21 mouse cellular contexts compared by ENCODE assay signal in genomic region chr5:67296171-67296570, GRCm38 (mm10). TPM values are rescaled to one million over a fixed set of nuclear protein-coding genes. Genes with fewer than 3 reads are reported as not detected.
DNase-seq lines count a peak whose midpoint lies in the region; ATAC-seq and TF ChIP-seq lines count a peak whose summit lies in the region.
"Had no signal": no experiment of that assay in that cellular context is flagged by ENCODE, and none has a peak within 500 bp of the region (broad histone marks: within the 10 kb centered on the region; RNA-seq: fewer than 3 reads in every experiment).

No protein-coding gene starts in this region.

- no peak overlapping the region for H3K9ac ChIP-seq in liver, embryonic 12.5 days
- no peak overlapping the region for H3K9ac ChIP-seq in midbrain, embryonic 11.5 days (ENCODE audit: low read length)
- no peak overlapping the region for H3K9ac ChIP-seq in midbrain, embryonic 15.5 days
- H3K9ac ChIP-seq: embryonic facial prominence, embryonic 13.5 days; embryonic facial prominence, embryonic 15.5 days; forebrain, embryonic 12.5 days had no signal

- H3K36me3 ChIP-seq in kidney, adult 2 months (ENCODE audit: control insufficient read depth, insufficient read depth, low read length): no peaks in the 10 kb centered on the region
- peaks cover 65% of the 10 kb centered on the region for H3K36me3 ChIP-seq in liver, embryonic 12.5 days
- H3K36me3 ChIP-seq in midbrain, embryonic 11.5 days (ENCODE audit: control insufficient read depth, insufficient read depth, low read length): no peaks in the 10 kb centered on the region
- H3K36me3 ChIP-seq in midbrain, embryonic 15.5 days (replicated peaks): no peaks in the 10 kb centered on the region
- H3K36me3 ChIP-seq: embryonic facial prominence, embryonic 15.5 days had no signal

- TF ChIP-seq POLR2A in kidney, adult 2 months (IDR thresholded peaks at IDR 0.05; ENCODE audit: low read depth, low read length): no peak

- H3K9me3 ChIP-seq in liver, embryonic 12.5 days (replicated peaks): no peaks in the 10 kb centered on the region
- H3K9me3 ChIP-seq in midbrain, embryonic 11.5 days (ENCODE audit: control insufficient read depth, low read length): no peaks in the 10 kb centered on the region
- H3K9me3 ChIP-seq in midbrain, embryonic 15.5 days: no peaks in the 10 kb centered on the region
- H3K9me3 ChIP-seq: embryonic facial prominence, embryonic 13.5 days; embryonic facial prominence, embryonic 15.5 days; forebrain, embryonic 10.5 days; forebrain, embryonic 12.5 days had no signal

- H3K27ac ChIP-seq in kidney, adult 2 months (ENCODE audit: insufficient read depth, low read depth, low read length): peak overlapping the region; percentile 34
- peak overlapping the region; percentile 66; the same call in 1 of the 2 replicates for H3K27ac ChIP-seq in liver, embryonic 12.5 days
- no peak overlapping the region; the same call in 1 of the 2 replicates for H3K27ac ChIP-seq in midbrain, embryonic 11.5 days (ENCODE audit: low read depth, low read length)
- H3K27ac ChIP-seq in midbrain, embryonic 15.5 days: no peak overlapping the region
- H3K27ac ChIP-seq: embryonic facial prominence, embryonic 13.5 days; embryonic facial prominence, embryonic 15.5 days; forebrain, embryonic 10.5 days; forebrain, embryonic 12.5 days had no signal

- H3K4me1 ChIP-seq in kidney, adult 2 months (ENCODE audit: control insufficient read depth, insufficient read depth, low read length): peaks cover 21% of the 10 kb centered on the region
- H3K4me1 ChIP-seq in liver, embryonic 12.5 days: peaks cover 30% of the 10 kb centered on the region
- H3K4me1 ChIP-seq in midbrain, embryonic 11.5 days (ENCODE audit: control insufficient read depth, insufficient read depth, low read length): no peaks in the 10 kb centered on the region
- no peaks in the 10 kb centered on the region for H3K4me1 ChIP-seq in midbrain, embryonic 15.5 days
- H3K4me1 ChIP-seq: embryonic facial prominence, embryonic 13.5 days; embryonic facial prominence, embryonic 15.5 days; forebrain, embryonic 10.5 days; forebrain, embryonic 12.5 days had no signal

- H3K27me3 ChIP-seq in kidney, adult 2 months (replicated peaks; ENCODE audit: control insufficient read depth, insufficient read depth, low read length): no peaks in the 10 kb centered on the region
- no peaks in the 10 kb centered on the region for H3K27me3 ChIP-seq in liver, embryonic 12.5 days (replicated peaks)
- no peaks in the 10 kb centered on the region for H3K27me3 ChIP-seq in midbrain, embryonic 11.5 days (ENCODE audit: control insufficient read depth, insufficient read depth, low read length)
- H3K27me3 ChIP-seq in midbrain, embryonic 15.5 days (replicated peaks): no peaks in the 10 kb centered on the region
- H3K27me3 ChIP-seq: embryonic facial prominence, embryonic 13.5 days; embryonic facial prominence, embryonic 15.5 days; forebrain, embryonic 12.5 days had no signal

- H3K4me2 ChIP-seq in liver, embryonic 12.5 days: no peak overlapping the region
- H3K4me2 ChIP-seq in midbrain, embryonic 11.5 days: no peak overlapping the region
- H3K4me2 ChIP-seq in midbrain, embryonic 15.5 days: no peak overlapping the region
- H3K4me2 ChIP-seq: embryonic facial prominence, embryonic 13.5 days; embryonic facial prominence, embryonic 15.5 days; forebrain, embryonic 12.5 days had no signal

- WGBS in kidney, adult 2 months: 48% methylated on average over 1 of the region's 1 CpGs
- 93% methylated on average over 1 of the region's 1 CpGs for WGBS in liver, embryonic 12.5 days (ENCODE audit: insufficient replicate concordance)
- WGBS in midbrain, embryonic 11.5 days: 86% methylated on average over 1 of the region's 1 CpGs
- WGBS in midbrain, embryonic 15.5 days: 94% methylated on average over 1 of the region's 1 CpGs

- no peak for DNase-seq in kidney, adult 2 months
- DNase-seq in kidney, adult 11 months: no peak
- DNase-seq in liver: no peak
- DNase-seq in midbrain, embryonic 11.5 days (ENCODE audit: low spot score, missing footprints): peak; percentile 56
- DNase-seq: adrenal gland, adult 2 months; adrenal gland, postnatal 10 days; adrenal gland, postnatal 25 days; cerebellum, adult 11 months; cerebellum, adult 18-20 months; cerebellum, adult 8-10 months; cerebellum, adult 9-11 months; cerebellum, postnatal 14 days; cerebellum, postnatal 36 days; embryo, embryonic 11 days had no signal

- ATAC-seq in liver, embryonic 12.5 days: no peak
- no peak for ATAC-seq in midbrain, embryonic 11.5 days (ENCODE audit: low FRiP score)
- no peak for ATAC-seq in midbrain, embryonic 15.5 days (replicated peaks)
- ATAC-seq: forebrain, embryonic 14.5 days had no signal

- no peak for TF ChIP-seq CTCF in kidney, adult 2 months (conservative IDR thresholded peaks at IDR 0.05; ENCODE audit: insufficient read depth, insufficient read length, low read depth, low read length)

- H3K4me3 ChIP-seq in kidney, adult 2 months (ENCODE audit: insufficient read depth, low read depth, low read length): no peak overlapping the region
- H3K4me3 ChIP-seq in liver, embryonic 12.5 days: no peak overlapping the region
- no peak overlapping the region for H3K4me3 ChIP-seq in midbrain, embryonic 11.5 days (ENCODE audit: low read depth, low read length)
- no peak overlapping the region for H3K4me3 ChIP-seq in midbrain, embryonic 15.5 days
- H3K4me3 ChIP-seq: embryonic facial prominence, embryonic 13.5 days; embryonic facial prominence, embryonic 15.5 days; forebrain, embryonic 10.5 days; forebrain, embryonic 12.5 days had no signal

RNA-seq across cellular contexts. Expression of gene Slc30a9, which starts 10.6 kb away (rescaled TPM):
- polyA plus RNA-seq in kidney, adult 2 months (2012; rRNA removed): 52.8 and 55.8 TPM in 2 replicates
- 84.6 and 86.4 TPM in 2 replicates for polyA plus RNA-seq in liver, embryonic 12.5 days (2016; fragmentation: Nextera tagmentation; extraction: Ambion mirVana)
- polyA plus RNA-seq in midbrain, embryonic 11.5 days (2014; fragmentation: Nextera tagmentation; extraction: Ambion mirVana): 171 and 182 TPM in 2 replicates
- polyA plus RNA-seq in midbrain, embryonic 15.5 days (2015; fragmentation: Nextera tagmentation; extraction: Ambion mirVana): 158 and 163 TPM in 2 replicates

RNA-seq across cellular contexts. Expression of gene Tmem33, which starts 35.8 kb away (rescaled TPM):
- polyA plus RNA-seq in kidney, adult 2 months (2012; rRNA removed): 190 and 218 TPM in 2 replicates
- polyA plus RNA-seq in liver, embryonic 12.5 days (2016; fragmentation: Nextera tagmentation; extraction: Ambion mirVana): 114 and 118 TPM in 2 replicates
- 120 and 121 TPM in 2 replicates for polyA plus RNA-seq in midbrain, embryonic 11.5 days (2014; fragmentation: Nextera tagmentation; extraction: Ambion mirVana)
- 66.9 and 71.9 TPM in 2 replicates for polyA plus RNA-seq in midbrain, embryonic 15.5 days (2015; fragmentation: Nextera tagmentation; extraction: Ambion mirVana)

Comparison
In these comparisons a context has a peak if more than half of its experiments do, and no peak if none do; other contexts are left out.
1. H3K27ac ChIP-seq: peak in kidney, adult 2 months (single experiment) and liver, embryonic 12.5 days (single experiment); none in midbrain, embryonic 11.5 days (single experiment) and midbrain, embryonic 15.5 days (single experiment).